Mouse (Mus musculus) kidney, adult 2 months (tissue): ENCODE measurements around the gene Prdm1.

Experiments
- CTCF ChIP-seq: fragments of 200-500 bp; conservative IDR thresholded peaks from 2 replicates; pipeline ENCODE4 v1.5.1; 2011; ENCODE audit warnings: low read depth, mild to moderate bottlenecking, control low read depth, low read length, moderate library complexity, mixed read lengths; ENCODE audit not compliant: insufficient read depth, insufficient read length
- POLR2A ChIP-seq: fragments of 200-500 bp; IDR thresholded peaks from one replicate; pipeline ENCODE4 v1.6.1; 2011; ENCODE audit warnings: low read depth, low read length, control low read depth

- TF ChIP-seq CTCF (no peak), POLR2A (no peak)
Observed at GRCm38 (mm10) chr10:44454111-44454510, 74.2 kb downstream of the Prdm1 start.
